Mouse (Mus musculus) heart, adult 2 months (tissue): ENCODE results near the gene Chmp2a. TPM values are rescaled to one million over a fixed set of nuclear protein-coding genes. Genes with fewer than 3 reads are reported as not detected.
A peak's percentile ranks its signal among the peaks of the same experiment; 100 is the strongest.

Source experiments
- DNase-seq, 2 experiments: peaks; one replicate each; pipeline ENCODE4 v3.0.0; 2021
- H3K27ac ChIP-seq: fragments of 200-600 bp; 2 replicates; pipeline ENCODE4 v1.8.1; 2022
- H3K27me3 ChIP-seq: fragments of 200-500 bp; 2 replicates; pipeline ENCODE4 v1.6.1; 2012; ENCODE audit warnings: mild to moderate bottlenecking, low read length, inconsistent platforms, mixed read lengths; ENCODE audit not compliant: control insufficient read depth, insufficient read depth
- H3K36me3 ChIP-seq: fragments of 200-500 bp; 2 replicates; pipeline ENCODE4 v1.6.1; 2012; ENCODE audit warnings: low read length, inconsistent platforms; ENCODE audit not compliant: control insufficient read depth, insufficient read depth
- H3K4me1 ChIP-seq: fragments of 200-500 bp; 2 replicates; pipeline ENCODE4 v1.6.1; 2011; ENCODE audit warnings: low read length; ENCODE audit not compliant: control insufficient read depth, insufficient read depth
- H3K4me3 ChIP-seq: fragments of 200-600 bp; 2 replicates; pipeline ENCODE4 v1.8.1; 2022
- H3K79me2 ChIP-seq: fragments of 200-500 bp; replicated peaks from 2 replicates; pipeline ENCODE4 v1.6.1; 2012; ENCODE audit warnings: mild to moderate bottlenecking, inconsistent platforms, low read length, moderate library complexity, mixed read lengths; ENCODE audit not compliant: control insufficient read depth, insufficient read depth
- H3K9ac ChIP-seq: fragments of 200-500 bp; 2 replicates; pipeline ENCODE4 v1.6.1; 2012; ENCODE audit warnings: low read depth, mild to moderate bottlenecking, control low read depth, inconsistent platforms, low read length, mixed read lengths
- CTCF ChIP-seq: fragments of 200-600 bp; IDR thresholded peaks from 2 replicates; pipeline ENCODE4 v1.8.1; 2022; ENCODE audit warnings: antibody characterized with exemption, mild to moderate bottlenecking, moderate library complexity
- EP300 ChIP-seq: fragments of 200-500 bp; IDR thresholded peaks from 2 replicates; pipeline ENCODE4 v1.6.1; 2011; ENCODE audit warnings: low read depth, low read length, control low read depth; ENCODE audit not compliant: insufficient read depth
- POLR2A ChIP-seq: fragments of 200-500 bp; IDR thresholded peaks from 2 replicates; pipeline ENCODE4 v1.6.1; 2011; ENCODE audit warnings: mild to moderate bottlenecking, low read depth, low read length, control low read depth; ENCODE audit not compliant: insufficient read depth
- WGBS: fragments of 180-500 bp; shearing (Covaris S2); methylation state at CpG from one replicate; pipeline ENCODE4 v1.1.7; 2018; 5-methylcytosine and 5-hydroxymethylcytosine counted together
- intact Hi-C: fragments of 180-260 bp; cut with DNase I; formaldehyde crosslinking; loops from one replicate; pipeline ENCODE4 v1.15.1; 2025
- polyA plus RNA-seq: library from polyadenylated mRNA; depleted of rRNA; stranded (reverse); fragments of >200 nt; gene quantifications from 2 replicates; pipeline ENCODE4 v1.2.3, GENCODE M21; 2012
- total RNA-seq, 2 experiments: library from RNA; stranded (reverse); gene quantifications; 2 replicates each; pipeline ENCODE4 v1.2.3; 2021

The Chmp2a gene
- total and polyA plus RNA-seq, 3 experiments = 66.1 to 139 (median 137) TPM

- Histone ChIP-seq H3K4me3 (no peak overlapping the region), H3K4me1 (peaks cover 1% of the 10 kb centered on the region; the same call in 1 of the 2 replicates), H3K27ac (no peak overlapping the region), H3K36me3 (no peaks in the 10 kb centered on the region), H3K9ac (no peak overlapping the region), H3K79me2 (no peaks in the 10 kb centered on the region), H3K27me3 (no peaks in the 10 kb centered on the region)
- no peak for DNase-seq
- no peak for TF ChIP-seq POLR2A
- TF ChIP-seq EP300 = no peak
- intact Hi-C loops = no loop called here
- 62% methylated on average over 4 of the region's 4 CpGs for WGBS
Measured at GRCm38 (mm10) chr7:13013671-13014070, 20.9 kb downstream of the Chmp2a start.

GRCm38 (mm10) chr7:13010005-13010908 lies 24.4 kb downstream of the Chmp2a start, which contains the start of gene Zbtb45:
Gene Zbtb45, minus strand, starts transcription at chr7:13010034.
- WGBS = 17% methylated on average over 26 of the region's 26 CpGs
- H3K4me1 ChIP-seq = peaks cover 3% of the 10 kb centered on the region; the same call in 1 of the 2 replicates
- peak within 1 kb of the TSS; percentile 79 for H3K9ac ChIP-seq
- H3K79me2 ChIP-seq = no peaks in the 10 kb centered on the region
- H3K27me3 ChIP-seq = no peaks in the 10 kb centered on the region
- H3K36me3 ChIP-seq = no peaks in the 10 kb centered on the region
- intact Hi-C loops = loop anchor here (1.0 kb wide), 1 partner anchor 13 kb away; no protein-coding TSS in a partner anchor
- H3K4me3 ChIP-seq = peak within 1 kb of the TSS; percentile 74
- peak in 1 of 2 experiments; percentile 28 for DNase-seq
- H3K27ac ChIP-seq = peak within 1 kb of the TSS; percentile 93
- TF ChIP-seq CTCF (no peak), POLR2A (no peak), EP300 (no peak)

GRCm38 (mm10) chr7:13009143-13010004 lies 25.2 kb downstream of the Chmp2a start:
- Histone ChIP-seq H3K36me3 (no peaks in the 10 kb centered on the region), H3K27ac (peak overlapping the region; percentile 93), H3K27me3 (no peaks in the 10 kb centered on the region), H3K4me3 (peak overlapping the region; percentile 74), H3K9ac (peak overlapping the region; percentile 79), H3K4me1 (peaks cover 3% of the 10 kb centered on the region; the same call in 1 of the 2 replicates), H3K79me2 (no peaks in the 10 kb centered on the region)
- intact Hi-C loops = loop anchor here (1.0 to 2.0 kb wide), 5 partner anchors 14 to 101 kb away; partner anchors contain the start of gene Mzf1
- peak; percentile 56; the same call in 1 of the 2 replicates for TF ChIP-seq EP300
- peak; percentile 67 for TF ChIP-seq CTCF
- TF ChIP-seq POLR2A = peak; percentile 89
- peak; percentile 93 for DNase-seq
- WGBS = under 1% methylated on average over 42 of the region's 42 CpGs

GRCm38 (mm10) chr7:13007341-13008092 lies 27.1 kb downstream of the Chmp2a start:
- intact Hi-C loops = loop anchor here (2.0 kb wide), 2 partner anchors 47 to 99 kb away; partner anchors contain the start of gene Mzf1
- no peak overlapping the region for H3K4me3 ChIP-seq
- DNase-seq = peak in 1 of 2 experiments; percentile 20
- peak overlapping the region; percentile 75 for H3K27ac ChIP-seq
- WGBS = 71% methylated on average over 57 of the region's 57 CpGs
- no peak for TF ChIP-seq CTCF
- no peak for TF ChIP-seq EP300
- no peak for TF ChIP-seq POLR2A
- H3K36me3 ChIP-seq = no peaks in the 10 kb centered on the region
- no peaks in the 10 kb centered on the region for H3K27me3 ChIP-seq
- H3K9ac ChIP-seq = no peak overlapping the region
- H3K4me1 ChIP-seq = peaks cover 3% of the 10 kb centered on the region; the same call in 1 of the 2 replicates
- H3K79me2 ChIP-seq = no peaks in the 10 kb centered on the region

GRCm38 (mm10) chr7:13006531-13006930 lies 28.1 kb downstream of the Chmp2a start:
- Histone ChIP-seq H3K9ac (no peak overlapping the region), H3K36me3 (no peaks in the 10 kb centered on the region), H3K27me3 (no peaks in the 10 kb centered on the region), H3K27ac (peak overlapping the region; percentile 75), H3K79me2 (no peaks in the 10 kb centered on the region), H3K4me3 (no peak overlapping the region), H3K4me1 (peaks cover 3% of the 10 kb centered on the region; the same call in 1 of the 2 replicates)
- TF ChIP-seq CTCF (no peak), EP300 (no peak), POLR2A (no peak)
- DNase-seq = peak in 1 of 2 experiments; percentile 39
- intact Hi-C loops = no loop called here
- WGBS = 55% methylated on average over 10 of the region's 10 CpGs
